Mouse (Mus musculus) testis, adult 2 months (tissue): Measurements from ENCODE around the gene Psenen.

ENCODE experiments used
- CTCF ChIP-seq: fragments of 200-500 bp; IDR thresholded peaks from 2 replicates; pipeline ENCODE4 v1.5.1; 2012; ENCODE audit warnings: low read depth, mild to moderate bottlenecking, inconsistent platforms, low read length, moderate library complexity; ENCODE audit not compliant: control insufficient read depth, insufficient read depth, insufficient replicate concordance
- POLR2A ChIP-seq: fragments of 200-500 bp; IDR thresholded peaks from 2 replicates; pipeline ENCODE4 v1.6.1; 2012; ENCODE audit warnings: low read depth, mild to moderate bottlenecking, inconsistent platforms, low read length, moderate library complexity; ENCODE audit not compliant: control insufficient read depth

GRCm38 (mm10) chr7:30604424-30604823, 41.0 kb upstream of the Psenen start:
- TF ChIP-seq CTCF (no peak), POLR2A (no peak)
